Mouse (Mus musculus) thymus, adult 18-20 months (tissue): ENCODE results near the gene Tmem198b.
"Not testable (repeated sequence)": the region's sequence is repeated elsewhere in the genome, so short reads cannot be mapped to it uniquely, and the experiment has no call there.

Source experiments
- DNase-seq, 2 experiments: peaks; one replicate each; pipeline ENCODE4 v3.0.0; 2022; ENCODE audit warnings: mixed read lengths in 2 of 2

The Tmem198b gene

GRCm38 (mm10) chr10:128804271-128805091, at the start of gene Tmem198b:
Gene Tmem198b (minus strand): TSS chr10:128804370.
- DNase-seq, result peak; percentile 42 to 48

- DNase-seq, result no peak
These were observed 46.2 kb upstream of the Tmem198b start for GRCm38 (mm10) chr10:128850339-128850738.

GRCm38 (mm10) chr10:128848426-128848825, 44.3 kb upstream of the Tmem198b start:
- DNase-seq, result no peak

- no peak for DNase-seq
These were observed 42.5 kb upstream of the Tmem198b start for GRCm38 (mm10) chr10:128846664-128847063.

GRCm38 (mm10) chr10:128845516-128845915, 41.3 kb upstream of the Tmem198b start:
- DNase-seq, result no peak

GRCm38 (mm10) chr10:128843260-128843659, 39.1 kb upstream of the Tmem198b start:
- no peak for DNase-seq

GRCm38 (mm10) chr10:128840612-128841011, 36.4 kb upstream of the Tmem198b start:
- no peak for DNase-seq

GRCm38 (mm10) chr10:128839434-128839833, 35.3 kb upstream of the Tmem198b start:
- DNase-seq, result no peak

GRCm38 (mm10) chr10:128837400-128837799, 33.2 kb upstream of the Tmem198b start:
- no peak for DNase-seq

GRCm38 (mm10) chr10:128823821-128824220, 19.7 kb upstream of the Tmem198b start:
- DNase-seq, result no peak

GRCm38 (mm10) chr10:128823087-128823486, 18.9 kb upstream of the Tmem198b start:
- DNase-seq, result not testable (repeated sequence)

- no peak for DNase-seq
These were observed 18.0 kb upstream of the Tmem198b start for GRCm38 (mm10) chr10:128822135-128822534.

- DNase-seq, result peak; percentile 92 to 96
These were observed 17.3 kb upstream of the Tmem198b start, which contains the start of gene Ormdl2 for GRCm38 (mm10) chr10:128821358-128822056. Gene Ormdl2 (minus strand): TSS chr10:128821645.

- no peak for DNase-seq
These were observed 16.0 kb upstream of the Tmem198b start for GRCm38 (mm10) chr10:128820217-128820616.

GRCm38 (mm10) chr10:128817033-128817432, 12.9 kb upstream of the Tmem198b start, which contains the start of gene Sarnp:
Gene Sarnp (plus strand): TSS chr10:128817333.
- DNase-seq, result no peak

- DNase-seq, result no peak
These were observed 2.8 kb upstream of the Tmem198b start for GRCm38 (mm10) chr10:128807018-128807417.

GRCm38 (mm10) chr10:128806086-128806485, 1.9 kb upstream of the Tmem198b start:
- DNase-seq, result peak; percentile 11 to 24

GRCm38 (mm10) chr10:128805092-128806000, 1.2 kb upstream of the Tmem198b start:
- DNase-seq, result peak; percentile 95

- peak; percentile 13 to 31 for DNase-seq
These were observed 349 bp downstream of the Tmem198b start, which contains the start of gene Dnajc14 for GRCm38 (mm10) chr10:128803771-128804270. Gene Dnajc14 (plus strand): TSS chr10:128804062.

- no peak for DNase-seq
These were observed 809 bp downstream of the Tmem198b start for GRCm38 (mm10) chr10:128803361-128803760.

- no peak for DNase-seq
These were observed 1.2 kb downstream of the Tmem198b start for GRCm38 (mm10) chr10:128802956-128803355.

GRCm38 (mm10) chr10:128801981-128802495, 2.1 kb downstream of the Tmem198b start:
- no peak for DNase-seq
